Mouse (Mus musculus) right cerebral cortex, postnatal 36 days (tissue): ENCODE data around the gene Nnmt.

Experiments
- DNase-seq, 2 experiments: peaks; one replicate each; pipeline ENCODE4 v3.0.0; 2022; ENCODE audit warnings: low spot score in 2 of 2, mixed read lengths in 1 of 2

Nnmt gene

GRCm38 (mm10) chr9:48635576-48636350 is 30.8 kb upstream of the Nnmt start:
- no peak for DNase-seq

- DNase-seq = no peak
These were observed 28.2 kb upstream of the Nnmt start for GRCm38 (mm10) chr9:48633147-48633546.

GRCm38 (mm10) chr9:48619268-48619667 is 14.3 kb upstream of the Nnmt start:
- no peak for DNase-seq

GRCm38 (mm10) chr9:48618589-48618988 is 13.6 kb upstream of the Nnmt start:
- DNase-seq = peak in 1 of 2 experiments; percentile 21

GRCm38 (mm10) chr9:48618111-48618510 is 13.2 kb upstream of the Nnmt start:
- no peak for DNase-seq

GRCm38 (mm10) chr9:48617511-48618010 is 12.6 kb upstream of the Nnmt start:
- no peak for DNase-seq

GRCm38 (mm10) chr9:48613221-48613620 is 8.3 kb upstream of the Nnmt start:
- DNase-seq = no peak

GRCm38 (mm10) chr9:48612542-48612941 is 7.6 kb upstream of the Nnmt start:
- DNase-seq = no peak

GRCm38 (mm10) chr9:48611032-48611431 is 6.1 kb upstream of the Nnmt start:
- no peak for DNase-seq

GRCm38 (mm10) chr9:48609734-48610133 is 4.8 kb upstream of the Nnmt start:
- no peak for DNase-seq

- no peak for DNase-seq
These were observed 2.5 kb upstream of the Nnmt start for GRCm38 (mm10) chr9:48607417-48607816.

- no peak for DNase-seq
These were observed 1.2 kb upstream of the Nnmt start for GRCm38 (mm10) chr9:48606171-48606570.

- no peak for DNase-seq
These were observed 744 bp upstream of the Nnmt start for GRCm38 (mm10) chr9:48605697-48606096.

GRCm38 (mm10) chr9:48604226-48604625 is 727 bp downstream of the Nnmt start:
- no peak for DNase-seq

GRCm38 (mm10) chr9:48600881-48601280 is 4.1 kb downstream of the Nnmt start:
- DNase-seq = no peak

- no peak for DNase-seq
These were observed 4.9 kb downstream of the Nnmt start for GRCm38 (mm10) chr9:48600066-48600465.

- no peak for DNase-seq
These were observed 7.5 kb downstream of the Nnmt start for GRCm38 (mm10) chr9:48597494-48597893.

GRCm38 (mm10) chr9:48596924-48597323 is 8.0 kb downstream of the Nnmt start:
- no peak for DNase-seq

GRCm38 (mm10) chr9:48593915-48594314 is 11.0 kb downstream of the Nnmt start:
- no peak for DNase-seq

GRCm38 (mm10) chr9:48590606-48591005 is 14.3 kb downstream of the Nnmt start:
- DNase-seq = no peak

- DNase-seq = peak; percentile 45 to 46
These were observed 18.6 kb downstream of the Nnmt start for GRCm38 (mm10) chr9:48586332-48586731.

- DNase-seq = no peak
These were observed 24.1 kb downstream of the Nnmt start for GRCm38 (mm10) chr9:48580808-48581207.

GRCm38 (mm10) chr9:48562388-48562787 is 42.6 kb downstream of the Nnmt start:
- DNase-seq = no peak
